Mouse (Mus musculus): Measurements from ENCODE around the gene Ext2. TPM values are rescaled to one million over a fixed set of nuclear protein-coding genes. Genes with fewer than 3 reads are reported as not detected.
A peak's percentile ranks its signal among the peaks of the same experiment; 100 is the strongest.

The Ext2 gene
- polyA plus RNA-seq, 1 experiment from 2014 or later = 79.1 TPM

DNA sequence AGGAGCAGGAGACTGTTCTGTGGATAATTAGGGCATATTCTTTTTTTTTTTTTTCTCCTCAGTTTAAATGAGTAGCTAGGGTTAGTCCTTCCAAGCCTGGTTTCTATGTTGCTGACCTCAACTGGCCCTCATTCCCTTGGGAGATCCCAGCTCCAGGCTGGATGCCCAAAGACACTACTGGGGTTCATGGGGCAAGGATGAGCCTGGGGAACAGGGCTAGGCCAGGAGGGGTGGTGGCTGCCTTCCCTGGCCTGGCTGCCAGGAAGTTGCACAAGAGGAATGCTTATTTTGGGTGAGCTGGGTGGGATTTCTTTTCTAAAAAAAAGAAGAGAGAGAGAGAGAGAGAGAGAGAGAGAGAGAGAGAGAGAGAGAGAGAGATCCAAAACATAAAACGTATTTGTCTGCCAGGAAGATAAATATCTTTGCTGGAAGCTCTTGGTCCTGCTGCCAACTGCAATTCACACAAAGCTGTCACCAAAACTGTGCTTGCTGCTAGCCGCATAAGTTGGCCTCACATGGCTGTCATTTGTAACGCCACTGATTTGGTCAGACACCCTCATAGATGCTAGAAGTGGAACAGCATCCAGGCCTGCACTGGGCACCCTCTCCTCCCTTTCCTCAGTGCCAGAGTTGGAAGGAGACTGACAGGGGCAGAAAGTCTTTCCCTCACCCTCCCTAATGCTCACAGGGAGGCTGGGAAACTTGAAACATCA, 156.1 kb downstream of the Ext2 start:
- Histone ChIP-seq H3K9me3 (replicated peaks) (no peaks in the 10 kb centered on the region), H3K27ac (no peak overlapping the region), H3K27me3 (ENCODE audit: low read depth, poor library complexity, severe bottlenecking) (peaks cover 29% of the 10 kb centered on the region), H3K36me3 (peaks cover 49% of the 10 kb centered on the region), H3K4me3 (no peak overlapping the region), H3K4me1 (peaks cover 32% of the 10 kb centered on the region)
- 47% methylated on average over 3 of the region's 3 CpGs for WGBS
- DNase-seq (ENCODE audit: low spot score) = no peak

DNA sequence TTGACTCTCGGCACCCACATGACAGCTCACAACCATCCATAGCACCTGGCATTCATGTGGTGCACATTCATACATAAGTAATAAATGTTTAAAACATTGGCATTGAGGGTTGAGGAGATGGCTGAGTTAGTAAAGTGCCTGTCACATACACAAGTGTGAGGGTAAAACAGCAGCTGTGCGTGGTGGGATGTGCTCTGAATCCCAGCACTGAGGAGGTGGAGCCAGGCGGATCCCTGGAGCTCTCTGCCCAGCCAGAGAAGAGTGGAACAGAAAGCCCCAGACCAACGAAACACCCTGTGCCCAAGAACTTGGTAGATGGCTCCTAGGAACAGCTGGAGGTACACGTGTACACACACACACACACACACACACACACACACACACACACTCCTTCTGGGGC, 156.9 kb downstream of the Ext2 start:
- WGBS = 86% methylated on average over 5 of the region's 5 CpGs
- Histone ChIP-seq H3K4me3 (no peak overlapping the region), H3K4me1 (peaks cover 32% of the 10 kb centered on the region), H3K27ac (no peak overlapping the region), H3K9me3 (replicated peaks) (no peaks in the 10 kb centered on the region), H3K27me3 (ENCODE audit: low read depth, poor library complexity, severe bottlenecking) (peaks cover 34% of the 10 kb centered on the region), H3K36me3 (peaks cover 43% of the 10 kb centered on the region)
- DNase-seq (ENCODE audit: low spot score) = no peak

DNA sequence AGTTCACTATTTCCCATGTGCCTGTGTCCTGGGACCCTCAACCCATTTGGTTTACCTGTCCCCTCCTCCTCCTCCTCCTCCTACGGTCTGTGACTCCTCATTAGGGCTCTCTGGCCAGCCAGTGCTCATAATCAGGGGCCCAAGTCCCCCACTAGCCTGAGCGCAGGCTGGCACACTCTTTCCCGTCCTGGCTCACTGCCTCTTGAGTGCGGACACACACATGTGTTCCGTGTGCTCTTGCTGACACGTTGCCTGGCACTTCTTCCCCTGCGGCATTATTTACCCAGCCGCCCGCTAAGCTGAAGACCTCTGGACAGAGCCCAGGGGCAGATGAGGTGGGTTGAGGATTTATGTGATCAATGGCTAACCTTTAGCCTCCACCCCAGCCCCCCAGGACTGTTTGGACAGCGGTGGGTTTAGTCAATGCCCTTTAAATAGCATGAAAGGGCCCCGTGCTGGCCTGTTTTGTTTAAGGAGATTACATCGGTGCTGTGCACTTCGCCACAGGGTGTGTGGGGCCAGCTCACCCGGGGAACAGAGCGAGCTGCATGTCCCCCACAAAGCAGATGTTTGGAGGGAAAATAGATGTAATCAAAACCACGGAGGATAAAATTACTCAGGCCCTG, 160.0 kb downstream of the Ext2 start:
- peaks cover 34% of the 10 kb centered on the region for H3K4me1 ChIP-seq
- H3K36me3 ChIP-seq = peaks cover 19% of the 10 kb centered on the region; the same call in 1 of the 2 replicates
- 18% methylated on average over 16 of the region's 16 CpGs for WGBS
- no peak overlapping the region for H3K4me3 ChIP-seq
- DNase-seq (ENCODE audit: low spot score) = no peak
- H3K9me3 ChIP-seq (replicated peaks) = no peaks in the 10 kb centered on the region
- H3K27ac ChIP-seq = no peak overlapping the region; the same call in 1 of the 2 replicates
- peaks cover 58% of the 10 kb centered on the region for H3K27me3 ChIP-seq (ENCODE audit: low read depth, poor library complexity, severe bottlenecking)

DNA sequence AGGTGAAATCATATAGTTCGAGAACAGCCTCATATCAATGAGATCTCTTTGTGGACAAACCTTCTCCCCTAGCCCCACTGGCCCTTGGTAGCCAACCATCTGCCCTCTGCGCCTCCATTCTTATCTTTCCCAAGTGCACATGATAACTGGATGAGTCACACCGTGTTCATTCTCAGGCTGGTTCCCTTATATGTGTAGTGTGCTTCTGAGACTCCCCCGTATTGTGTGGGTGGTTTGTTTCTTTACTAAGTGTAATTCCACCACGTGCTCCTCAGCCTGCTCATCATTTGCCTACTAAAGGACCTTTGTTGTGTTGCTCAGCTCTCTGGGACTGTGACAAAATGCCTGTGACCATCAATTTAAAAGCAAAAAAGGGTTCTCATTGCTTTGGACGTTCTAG, 161.3 kb downstream of the Ext2 start:
- no peak for DNase-seq (ENCODE audit: low spot score)
- Histone ChIP-seq H3K36me3 (peaks cover 14% of the 10 kb centered on the region; the same call in 1 of the 2 replicates), H3K9me3 (replicated peaks) (no peaks in the 10 kb centered on the region), H3K4me1 (peaks cover 33% of the 10 kb centered on the region), H3K4me3 (no peak overlapping the region), H3K27ac (no peak overlapping the region), H3K27me3 (ENCODE audit: low read depth, poor library complexity, severe bottlenecking) (peaks cover 71% of the 10 kb centered on the region)
- 83% methylated on average over 6 of the region's 6 CpGs for WGBS

DNA sequence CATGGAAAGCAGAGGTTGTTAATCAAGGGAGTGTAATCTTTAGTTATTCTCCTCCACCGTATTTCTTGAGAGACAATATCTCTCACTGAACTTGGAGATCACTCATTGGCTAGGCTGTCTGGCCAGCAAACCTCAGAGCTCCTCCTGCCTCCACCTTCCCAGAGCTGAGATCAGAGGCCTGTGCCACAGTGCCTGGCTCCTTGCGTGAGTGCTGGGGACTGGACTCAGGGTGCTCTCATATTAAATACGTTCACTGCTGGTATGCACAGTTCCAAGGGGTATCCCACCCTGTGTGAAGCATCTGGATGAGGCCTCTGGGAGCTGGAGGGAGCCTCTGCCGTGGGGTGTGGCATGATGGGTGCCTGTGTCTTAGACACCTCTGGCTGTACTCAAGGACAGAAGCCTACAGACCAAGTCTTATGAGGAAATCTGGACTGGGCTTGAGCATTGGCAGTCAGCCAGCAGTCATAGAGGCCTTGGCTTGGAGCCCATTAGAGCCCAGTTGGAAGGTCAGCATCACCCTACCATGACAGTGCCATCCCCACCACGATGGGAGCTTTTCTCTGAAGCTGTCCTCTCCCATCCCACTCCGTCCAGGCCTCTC, 162.6 kb downstream of the Ext2 start:
- Histone ChIP-seq H3K9me3 (replicated peaks) (no peaks in the 10 kb centered on the region), H3K4me3 (no peak overlapping the region), H3K4me1 (peaks cover 28% of the 10 kb centered on the region), H3K36me3 (peaks cover 14% of the 10 kb centered on the region), H3K27me3 (ENCODE audit: low read depth, poor library complexity, severe bottlenecking) (peaks cover 83% of the 10 kb centered on the region), H3K27ac (no peak overlapping the region)
- 91% methylated on average over 6 of the region's 6 CpGs for whole genome bisulfite sequencing
- DNase-seq (ENCODE audit: low spot score) = no peak

DNA sequence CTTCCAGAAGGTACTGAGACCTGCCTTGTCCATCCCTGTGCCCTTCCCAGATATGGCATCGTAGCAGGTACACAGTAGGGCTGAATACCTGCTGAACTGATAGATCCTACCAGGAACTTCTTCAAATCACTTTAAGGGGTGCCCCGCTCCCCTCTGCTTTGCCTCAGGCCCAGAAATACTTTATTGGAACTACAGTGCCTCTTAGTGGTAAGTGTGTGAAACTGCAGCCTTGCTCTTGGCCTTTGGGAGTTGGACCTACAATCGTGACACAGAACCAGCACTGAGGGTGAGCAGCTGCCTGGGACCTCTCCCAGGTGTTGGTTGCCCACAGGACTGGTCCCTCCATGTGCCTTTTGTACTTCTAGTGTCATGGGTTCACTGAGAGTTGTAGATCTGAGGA, 163.4 kb downstream of the Ext2 start:
- H3K27me3 ChIP-seq (ENCODE audit: low read depth, poor library complexity, severe bottlenecking) = peaks cover 88% of the 10 kb centered on the region

DNA sequence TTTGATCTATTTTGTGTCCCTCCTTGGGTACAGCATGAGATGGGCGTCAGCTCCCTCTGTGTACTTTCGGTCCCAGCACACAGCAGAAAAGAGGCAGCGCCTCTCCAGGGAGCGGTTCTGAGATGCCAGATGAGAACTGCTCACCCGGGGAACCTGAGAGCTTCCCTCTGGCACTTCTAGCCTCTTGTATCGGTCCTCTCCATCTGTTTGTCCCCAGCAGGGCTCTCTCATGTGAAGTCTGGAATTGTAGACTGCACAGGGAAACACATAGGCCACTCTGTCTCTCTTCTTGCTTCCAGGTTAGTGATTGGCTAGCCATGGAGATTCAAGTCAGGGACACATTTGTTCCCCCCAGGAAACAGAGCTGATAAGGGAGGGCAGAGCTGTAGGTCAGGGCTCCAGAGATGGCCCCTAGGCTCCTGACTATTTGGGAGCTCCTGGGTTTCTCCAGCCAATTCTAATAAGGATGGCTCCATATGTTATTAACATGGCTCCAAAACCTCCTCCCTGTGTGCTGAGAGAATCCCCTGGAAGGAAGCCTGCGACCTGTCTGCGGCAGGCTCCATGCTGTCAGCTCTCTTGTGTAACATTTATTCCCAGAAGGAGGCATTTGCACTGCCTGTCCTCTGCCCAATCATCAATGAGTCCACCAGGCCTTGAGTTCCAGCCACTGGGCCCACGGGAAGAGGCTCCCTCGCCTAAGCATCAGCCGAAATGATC, 167.9 kb downstream of the Ext2 start:
- H3K36me3 ChIP-seq = peaks cover 42% of the 10 kb centered on the region
- no peak for DNase-seq (ENCODE audit: low spot score)
- H3K4me1 ChIP-seq = peaks cover 5% of the 10 kb centered on the region; the same call in 1 of the 2 replicates
- no peak overlapping the region for H3K27ac ChIP-seq
- no peaks in the 10 kb centered on the region for H3K9me3 ChIP-seq (replicated peaks)
- 69% methylated on average over 11 of the region's 11 CpGs for WGBS
- H3K27me3 ChIP-seq (ENCODE audit: low read depth, poor library complexity, severe bottlenecking) = peaks cover 88% of the 10 kb centered on the region
- no peak overlapping the region for H3K4me3 ChIP-seq

More for the DNA sequence above, 163.4 kb downstream of the Ext2 start:
- 45% methylated on average over 3 of the region's 3 CpGs for WGBS
- Histone ChIP-seq H3K4me1 (peaks cover 23% of the 10 kb centered on the region), H3K9me3 (replicated peaks) (no peaks in the 10 kb centered on the region), H3K4me3 (no peak overlapping the region), H3K27ac (no peak overlapping the region), H3K36me3 (peaks cover 18% of the 10 kb centered on the region)
- DNase-seq (ENCODE audit: low spot score) = no peak

DNA sequence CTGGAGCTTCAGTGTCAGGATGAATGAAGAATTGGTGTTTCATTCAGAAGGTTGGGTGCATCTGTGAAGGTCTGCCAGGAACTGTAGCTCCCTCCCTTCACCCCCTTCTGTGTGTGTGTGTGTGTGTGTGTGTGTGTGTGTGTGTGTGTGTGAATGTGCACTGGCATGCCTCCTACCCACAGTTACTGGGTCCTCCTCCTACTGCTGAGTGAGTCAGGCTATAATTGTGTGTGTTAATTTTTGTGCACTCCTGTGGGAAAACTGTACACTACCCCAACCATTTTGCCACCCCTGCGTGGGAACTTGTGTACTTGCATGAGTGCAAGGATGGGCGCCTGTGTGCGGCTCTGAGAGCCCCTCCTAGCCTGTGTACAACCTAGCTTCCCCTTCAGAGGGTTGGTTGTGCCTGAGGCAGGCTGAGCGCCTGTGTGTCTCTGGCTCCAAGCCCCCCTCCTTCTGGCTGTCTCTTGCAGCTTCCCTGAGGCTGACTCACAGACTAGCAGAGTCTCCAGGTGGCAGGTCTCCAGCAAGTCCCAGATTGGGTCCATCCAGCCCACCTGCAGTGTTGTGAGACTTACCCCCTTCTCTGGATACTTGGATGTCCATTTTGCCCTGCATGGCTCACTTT, 173.0 kb downstream of the Ext2 start:
- Histone ChIP-seq H3K27me3 (ENCODE audit: low read depth, poor library complexity, severe bottlenecking) (peaks cover 95% of the 10 kb centered on the region), H3K4me1 (peaks cover 53% of the 10 kb centered on the region), H3K4me3 (no peak overlapping the region), H3K27ac (no peak overlapping the region; the same call in 1 of the 2 replicates), H3K9me3 (replicated peaks) (no peaks in the 10 kb centered on the region), H3K36me3 (peaks cover 28% of the 10 kb centered on the region)
- no peak for DNase-seq (ENCODE audit: low spot score)
- WGBS = 37% methylated on average over 4 of the region's 4 CpGs

DNA sequence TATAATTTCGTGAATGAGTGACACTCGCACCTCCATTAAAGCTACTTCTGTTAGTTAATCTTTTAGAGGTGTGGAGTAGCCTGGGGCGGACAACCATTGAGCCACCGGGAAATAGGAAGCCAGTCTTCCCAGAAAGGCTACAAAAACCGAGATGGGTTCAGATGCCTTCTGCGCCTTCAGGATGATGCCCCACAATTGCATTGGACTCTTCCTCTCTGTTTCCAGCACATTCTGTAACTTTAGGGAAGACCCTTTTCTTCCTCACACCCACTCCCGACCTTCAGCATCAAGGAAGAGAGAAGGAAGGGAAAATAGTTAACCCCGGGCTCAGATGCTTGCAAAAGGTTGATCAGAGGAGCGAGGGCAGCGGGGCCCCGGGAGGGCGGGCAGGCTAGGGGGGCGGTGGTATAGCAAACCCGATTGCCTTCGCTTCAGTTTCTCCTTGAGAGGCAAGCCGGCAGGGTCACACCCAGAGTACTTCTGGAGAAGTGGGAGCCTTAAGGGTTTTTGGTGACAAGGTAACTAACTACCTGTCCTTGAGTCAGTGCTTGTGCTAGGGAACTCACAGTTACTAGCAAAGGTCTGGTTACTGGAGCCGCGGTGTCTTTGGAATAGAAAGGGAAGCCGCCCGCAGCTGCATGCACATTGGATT, 174.3 kb downstream of the Ext2 start:
- H3K36me3 ChIP-seq = peaks cover 28% of the 10 kb centered on the region
- DNase-seq (ENCODE audit: low spot score) = peak; percentile 63
- peak overlapping the region; percentile 65 for H3K4me3 ChIP-seq
- WGBS = 1% methylated on average over 20 of the region's 20 CpGs
- peak overlapping the region; percentile 94 for H3K27ac ChIP-seq
- H3K9me3 ChIP-seq (replicated peaks) = no peaks in the 10 kb centered on the region
- peaks cover 99% of the 10 kb centered on the region for H3K27me3 ChIP-seq (ENCODE audit: low read depth, poor library complexity, severe bottlenecking)
- peaks cover 65% of the 10 kb centered on the region for H3K4me1 ChIP-seq

DNA sequence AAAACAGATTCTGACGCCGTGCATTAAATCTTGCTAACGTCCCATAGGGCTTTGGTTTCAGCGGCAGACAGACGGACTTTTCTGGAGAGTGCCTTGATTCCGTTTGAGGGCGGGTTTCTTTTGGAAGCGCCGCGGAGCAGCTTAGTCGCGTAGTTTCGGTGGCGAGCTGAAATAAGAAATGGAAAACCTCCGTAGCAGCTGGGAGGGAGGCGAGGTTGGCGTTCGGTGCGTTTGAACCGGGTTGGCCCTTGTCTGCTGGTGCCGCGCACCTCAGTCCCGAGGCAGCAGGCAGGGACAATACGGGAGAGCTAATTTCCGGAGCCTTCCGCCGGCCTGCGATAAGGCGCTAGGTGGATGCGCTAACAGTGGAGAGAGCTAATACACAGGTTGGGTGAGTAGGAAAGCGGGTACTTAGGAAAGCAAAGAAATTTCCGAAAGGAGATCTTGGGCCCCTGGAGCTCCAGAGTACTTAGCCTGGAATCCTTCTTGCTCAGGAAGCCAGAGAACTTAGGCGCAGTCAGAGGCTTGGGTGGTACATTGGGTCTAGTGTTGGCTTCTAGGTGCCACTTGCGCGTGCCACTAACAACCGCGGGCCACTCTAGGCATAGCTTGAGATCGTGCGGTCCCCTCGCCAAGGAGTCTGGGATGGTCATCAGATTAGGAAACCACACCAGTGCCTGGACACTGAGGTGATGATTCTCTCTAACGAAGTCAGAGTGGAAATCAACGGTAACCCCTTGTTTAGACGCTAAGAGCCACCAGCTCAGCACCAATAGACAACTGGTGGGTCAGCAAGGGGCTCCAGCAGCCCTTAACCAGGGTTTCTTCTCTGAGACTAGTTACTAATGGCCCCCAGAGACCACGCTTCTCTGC, 175.1 kb downstream of the Ext2 start:
- WGBS = under 1% methylated on average over 44 of the region's 44 CpGs
- peak overlapping the region; percentile 94 for H3K27ac ChIP-seq
- peaks cover 99% of the 10 kb centered on the region for H3K27me3 ChIP-seq (ENCODE audit: low read depth, poor library complexity, severe bottlenecking)
- DNase-seq (ENCODE audit: low spot score) = peak; percentile 72
- H3K9me3 ChIP-seq (replicated peaks) = no peaks in the 10 kb centered on the region
- peaks cover 21% of the 10 kb centered on the region for H3K36me3 ChIP-seq
- peaks cover 73% of the 10 kb centered on the region for H3K4me1 ChIP-seq
- peak overlapping the region; percentile 65 for H3K4me3 ChIP-seq

DNA sequence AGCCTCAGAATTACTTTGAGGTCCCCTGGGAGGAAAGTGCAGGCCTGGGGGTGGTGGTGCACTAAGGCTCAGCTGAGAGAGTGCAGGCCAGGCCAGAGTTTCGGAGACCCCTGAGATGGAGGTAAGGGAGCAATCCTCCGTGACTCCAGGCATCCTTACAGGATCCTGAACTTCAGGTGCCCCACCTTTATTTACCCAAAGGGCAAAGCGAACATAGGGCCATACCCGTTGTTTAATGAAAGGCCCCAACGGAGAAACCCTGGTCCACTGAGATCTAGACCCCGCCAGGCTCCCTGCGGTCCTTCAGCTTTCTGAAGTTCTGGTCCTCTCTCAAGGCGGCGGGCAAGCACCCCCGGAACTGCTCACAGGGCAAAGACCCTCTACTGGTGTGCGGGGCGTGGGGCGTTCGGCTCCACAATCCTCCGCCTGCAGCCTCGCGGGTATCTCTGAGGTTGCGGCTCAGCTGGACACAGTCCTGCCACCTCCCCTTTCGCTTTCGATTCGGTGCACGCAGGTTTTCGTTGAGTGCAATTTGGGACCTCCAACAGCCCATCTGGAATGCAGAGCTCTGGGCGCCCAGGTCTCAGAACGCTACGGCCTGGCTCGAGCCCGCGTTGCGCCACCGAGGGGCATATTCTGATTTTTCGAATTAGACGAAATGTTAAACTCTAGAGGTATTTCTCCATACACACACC, 176.6 kb downstream of the Ext2 start:
- WGBS = 2% methylated on average over 33 of the region's 33 CpGs
- peak; percentile 71 for DNase-seq (ENCODE audit: low spot score)
- peaks cover 88% of the 10 kb centered on the region for H3K4me1 ChIP-seq
- H3K36me3 ChIP-seq = peaks cover 8% of the 10 kb centered on the region
- H3K9me3 ChIP-seq (replicated peaks) = no peaks in the 10 kb centered on the region
- H3K27ac ChIP-seq = peak overlapping the region; percentile 94
- H3K27me3 ChIP-seq (ENCODE audit: low read depth, poor library complexity, severe bottlenecking) = peaks cover 99% of the 10 kb centered on the region
- H3K4me3 ChIP-seq = peak overlapping the region; percentile 65
